9 mouse cellular contexts compared by ENCODE assay signal in the genomic region with DNA sequence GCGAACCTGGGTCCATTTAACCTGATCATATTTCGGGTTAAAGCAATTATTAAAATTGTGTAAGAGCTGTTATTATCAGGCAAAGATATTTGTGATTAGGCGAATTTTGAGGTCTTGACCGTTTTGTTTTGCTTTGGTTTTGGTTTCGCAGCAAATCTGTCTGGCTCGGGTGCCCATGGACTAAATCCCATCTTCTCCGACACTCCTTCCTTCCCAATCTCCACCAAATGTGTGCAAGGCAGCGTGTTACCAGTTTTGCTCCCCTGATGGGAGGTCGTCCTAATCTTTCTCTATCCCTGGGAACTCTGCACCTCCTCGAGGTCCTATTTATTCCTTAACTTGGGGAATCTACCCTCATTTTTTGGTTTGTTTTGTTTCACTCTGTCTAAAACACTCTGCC. TPM values are rescaled to one million over a fixed set of nuclear protein-coding genes. Genes with fewer than 3 reads are reported as not detected.
A peak's percentile ranks its signal among the peaks of the same experiment; 100 is the strongest.
DNase-seq lines count a peak whose midpoint lies in the region; ATAC-seq and TF ChIP-seq lines count a peak whose summit lies in the region.
"Had no signal": no experiment of that assay in that cellular context is flagged by ENCODE, and none has a peak within 500 bp of the region (broad histone marks: within the 10 kb centered on the region; RNA-seq: fewer than 3 reads in every experiment).

No protein-coding gene starts in this region.

- WGBS in heart, embryonic 15.5 days, result 6% methylated on average over 10 of the region's 10 CpGs
- WGBS in heart, postnatal 0 days, result 7% methylated on average over 10 of the region's 10 CpGs
- 19% methylated on average over 10 of the region's 10 CpGs for WGBS in macrophage (ENCODE audit: missing documents)

- no peak for ATAC-seq in heart, embryonic 15.5 days (replicated peaks; ENCODE audit: insufficient number of reproducible peaks, insufficient read depth, low FRiP score, low read depth)
- no peak for ATAC-seq in G1E (ENCODE audit: extremely low read depth, insufficient number of reproducible peaks, low FRiP score, poor library complexity, severe bottlenecking)
- no peak for ATAC-seq in heart, postnatal 0 days (ENCODE audit: insufficient read depth, low read depth)

- peak overlapping the region; percentile 63 for H3K4me3 ChIP-seq in heart, embryonic 15.5 days
- H3K4me3 ChIP-seq in G1E (ENCODE audit: low read depth, low read length) (peak overlapping the region; percentile 77), macrophage (ENCODE audit: inconsistent target) (peak overlapping the region; percentile 73)
- peak overlapping the region; percentile 72 for H3K4me3 ChIP-seq in heart, postnatal 0 days (ENCODE audit: low read depth, low read length)

- H3K79me2 ChIP-seq in macrophage (ENCODE audit: inconsistent target), result no peaks in the 10 kb centered on the region

- TF ChIP-seq CTCF in G1E (IDR thresholded peaks at IDR 0.05; ENCODE audit: low read depth, low read length), result no peak
- no peak for TF ChIP-seq CTCF in heart, postnatal 0 days (IDR thresholded peaks at IDR 0.05; ENCODE audit: low read depth)

- H3K4me1 ChIP-seq in heart, embryonic 15.5 days (replicated peaks), result peaks cover 5% of the 10 kb centered on the region; the same call in 1 of the 2 replicates
- H3K4me1 ChIP-seq in G1E (ENCODE audit: insufficient read depth, low read depth, low read length), result peaks cover 40% of the 10 kb centered on the region
- H3K4me1 ChIP-seq in heart, postnatal 0 days (ENCODE audit: control insufficient read depth, insufficient read depth), result no peaks in the 10 kb centered on the region

- no peak for DNase-seq in heart, adult 11 months
- DNase-seq in G1E (ENCODE audit: low spot score), result no peak
- peak; percentile 61 for DNase-seq in heart, postnatal 0 days (ENCODE audit: low spot score)
- no peak for DNase-seq in thymus, postnatal 25 days
- no peak for DNase-seq in adipocyte (ENCODE audit: low spot score)
- no peak for DNase-seq in urinary bladder, postnatal 25 days (ENCODE audit: low spot score)

- no peak for TF ChIP-seq EP300 in heart, postnatal 0 days (IDR thresholded peaks at IDR 0.05; ENCODE audit: low read depth)

- H3K9me3 ChIP-seq in heart, embryonic 15.5 days (replicated peaks), result no peaks in the 10 kb centered on the region
- no peaks in the 10 kb centered on the region for H3K9me3 ChIP-seq in G1E (replicated peaks)
- no peaks in the 10 kb centered on the region for H3K9me3 ChIP-seq in heart, postnatal 0 days (replicated peaks; ENCODE audit: control insufficient read depth, low read length)

- H3K9ac ChIP-seq in heart, embryonic 15.5 days, result peak overlapping the region; percentile 69
- H3K9ac ChIP-seq in heart, postnatal 0 days (replicated peaks; ENCODE audit: low read depth, low read length), result peak overlapping the region; percentile 79

- no peaks in the 10 kb centered on the region for H3K27me3 ChIP-seq in heart, embryonic 15.5 days
- H3K27me3 ChIP-seq in G1E (ENCODE audit: insufficient read depth, low read length), result no peaks in the 10 kb centered on the region
- no peaks in the 10 kb centered on the region for H3K27me3 ChIP-seq in heart, postnatal 0 days (ENCODE audit: control insufficient read depth, insufficient read depth, low read length)
- H3K27me3 ChIP-seq: Patski had no signal

- peak overlapping the region; percentile 94 for H3K27ac ChIP-seq in heart, embryonic 15.5 days
- H3K27ac ChIP-seq in heart, postnatal 0 days (ENCODE audit: low read depth), result peak overlapping the region; percentile 97
- H3K27ac ChIP-seq in macrophage, result peak overlapping the region; percentile 60

- H3K36me3 ChIP-seq in heart, embryonic 15.5 days, result no peaks in the 10 kb centered on the region
- H3K36me3 ChIP-seq in G1E (replicated peaks) (no peaks in the 10 kb centered on the region), macrophage (ENCODE audit: inconsistent target) (no peaks in the 10 kb centered on the region)
- no peaks in the 10 kb centered on the region for H3K36me3 ChIP-seq in heart, postnatal 0 days (replicated peaks; ENCODE audit: control insufficient read depth, insufficient read depth, low read length)

- H3K4me2 ChIP-seq in heart, embryonic 15.5 days, result peak overlapping the region; percentile 78
- H3K4me2 ChIP-seq in heart, postnatal 0 days (ENCODE audit: low read depth, low read length), result peak overlapping the region; percentile 80

RNA-seq across cellular contexts. Expression of a gene that starts 20.5 kb away (rescaled TPM):
- polyA plus RNA-seq in heart, embryonic 15.5 days (2015; fragmentation: Nextera tagmentation; extraction: Ambion mirVana), result 0.85 and 1.4 TPM in 2 replicates
- 18.3 and 31.6 TPM in 2 replicates for total RNA-seq in G1E (2014; fragmentation: Nextera tagmentation)
- 0.82 and 1.5 TPM in 2 replicates for total RNA-seq in G1E (2017)
- 0.75 and 0.80 TPM in 2 replicates for polyA plus RNA-seq in G1E (2012)
- 0.27 TPM in 1 of 2 replicates, not detected in the other for total RNA-seq in heart, postnatal 0 days (2014; rRNA removed; ENCODE audit: low replicate concordance)
- 0.14 and 0.18 TPM in 2 replicates for polyA plus RNA-seq in heart, postnatal 0 days (2015; fragmentation: Nextera tagmentation; extraction: Ambion mirVana)
- not detected for total RNA-seq in macrophage (2018; cell fraction: chromatin; rRNA removed)
- total RNA-seq in macrophage (2018; cell fraction: cytosol; rRNA removed), result not detected
- total RNA-seq in macrophage (2018; cell fraction: nucleus; rRNA removed), result not detected
- not detected in 3 replicates for polyA plus RNA-seq in macrophage (2018)

RNA-seq across cellular contexts. Expression of a gene that starts 21.5 kb away (rescaled TPM):
- polyA plus RNA-seq in heart, embryonic 15.5 days (2015; fragmentation: Nextera tagmentation; extraction: Ambion mirVana), result 8.1 and 8.2 TPM in 2 replicates
- total RNA-seq in G1E (2014; fragmentation: Nextera tagmentation) (3.7 and 4.0 TPM in 2 replicates), G1E (2017) (9.5 and 11.4 TPM in 2 replicates)
- polyA plus RNA-seq in G1E (2012) (6.5 and 6.9 TPM in 2 replicates), macrophage (2018) (3.5 to 4.4 TPM (median 3.7 TPM) in 3 replicates)
- total RNA-seq in heart, postnatal 0 days (2014; rRNA removed; ENCODE audit: low replicate concordance), result 6.7 and 7.4 TPM in 2 replicates
- polyA plus RNA-seq in heart, postnatal 0 days (2015; fragmentation: Nextera tagmentation; extraction: Ambion mirVana), result 6.8 and 7.2 TPM in 2 replicates
- 1 to 10 TPM in 20 of 26 experiments, under 1 TPM in 6; 0.46 to 3.6 (median 1.9) TPM for total RNA-seq in macrophage (2018; cell fraction: chromatin; rRNA removed)
- total RNA-seq in macrophage (2018; cell fraction: cytosol; rRNA removed), result 1 to 10 TPM; 1.9 to 4.1 (median 3.4) TPM
- total RNA-seq in macrophage (2018; cell fraction: nucleus; rRNA removed), result 1 to 10 TPM in 24 of 26 experiments, under 1 TPM in 2; 0.59 to 4.0 (median 2.2) TPM

RNA-seq across cellular contexts. Expression of a gene that starts 43.5 kb away (rescaled TPM):
- 0.31 and 0.41 TPM in 2 replicates for polyA plus RNA-seq in heart, embryonic 15.5 days (2015; fragmentation: Nextera tagmentation; extraction: Ambion mirVana)
- total RNA-seq in G1E (2014; fragmentation: Nextera tagmentation) (not detected in 2 replicates), G1E (2017) (0.06 and 0.22 TPM in 2 replicates)
- polyA plus RNA-seq in G1E (2012) (not detected in 2 replicates), macrophage (2018) (not detected in 3 replicates)
- total RNA-seq in heart, postnatal 0 days (2014; rRNA removed; ENCODE audit: low replicate concordance), result not detected in 2 replicates
- polyA plus RNA-seq in heart, postnatal 0 days (2015; fragmentation: Nextera tagmentation; extraction: Ambion mirVana), result 0.04 and 0.15 TPM in 2 replicates
- not detected for total RNA-seq in macrophage (2018; cell fraction: chromatin; rRNA removed)
- total RNA-seq in macrophage (2018; cell fraction: cytosol; rRNA removed), result not detected
- not detected for total RNA-seq in macrophage (2018; cell fraction: nucleus; rRNA removed)
